8 mouse cellular contexts compared by ENCODE assay signal in the genomic region with DNA sequence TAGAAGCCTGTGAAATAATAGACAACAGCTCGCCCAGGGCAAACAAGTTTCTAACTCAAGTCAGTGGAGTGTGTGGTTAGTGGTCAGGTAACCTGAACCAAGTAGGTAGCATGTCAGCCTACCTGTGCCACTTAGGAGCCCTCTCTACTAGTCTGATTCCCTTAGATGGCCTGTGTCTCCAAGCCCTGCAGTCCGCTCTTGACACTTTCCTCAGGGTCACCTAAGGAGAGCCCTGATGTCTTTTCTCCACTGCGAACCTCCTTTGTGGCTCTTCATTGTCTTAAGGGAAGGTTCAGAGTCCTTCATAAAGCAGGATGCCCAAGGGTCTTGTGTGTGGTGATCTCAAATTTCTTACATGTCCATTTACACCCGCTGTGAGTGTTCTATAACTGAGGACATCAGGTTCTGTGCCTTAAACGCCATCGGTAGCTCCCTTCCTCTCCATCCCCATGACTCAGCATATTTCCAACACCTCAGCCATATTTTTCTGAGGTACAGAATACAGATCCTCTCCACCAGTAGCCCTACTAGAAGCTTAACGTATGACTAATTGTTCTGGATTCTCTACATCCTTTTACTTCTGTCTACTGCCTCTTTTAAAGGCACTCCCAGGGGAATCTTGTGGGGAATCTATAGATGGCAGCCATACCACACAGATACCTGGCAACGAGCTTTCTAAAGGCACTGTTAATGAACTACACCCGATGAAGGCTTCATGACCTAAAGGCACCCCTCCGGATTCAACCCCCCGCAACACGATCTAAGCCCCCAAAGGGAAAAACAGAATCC. TPM values are rescaled to one million over a fixed set of nuclear protein-coding genes. Genes with fewer than 3 reads are reported as not detected.
A peak's percentile ranks its signal among the peaks of the same experiment; 100 is the strongest.
DNase-seq lines count a peak whose midpoint lies in the region; ATAC-seq and TF ChIP-seq lines count a peak whose summit lies in the region.

No protein-coding gene starts in this region.

- TF ChIP-seq CTCF in brain, embryonic 14.5 days (IDR thresholded peaks at IDR 0.05; ENCODE audit: borderline replicate concordance, extremely low read depth, insufficient read depth, insufficient read length): no peak

- no peak for DNase-seq in kidney, adult 8-10 months
- DNase-seq in brain, embryonic 14.5 days (ENCODE audit: low read depth): peak; percentile 36
- DNase-seq in midbrain, embryonic 14.5 days: peak; percentile 57
- no peak for DNase-seq in thymus, postnatal 14 days
- DNase-seq in adrenal gland, adult 18-20 months (ENCODE audit: low spot score in 2 of 2): no peak
- DNase-seq in urinary bladder, postnatal 36 days (ENCODE audit: low spot score in 2 of 2): no peak

- TF ChIP-seq POLR2A in brain, embryonic 14.5 days (IDR thresholded peaks at IDR 0.05; ENCODE audit: borderline replicate concordance, extremely low read depth, insufficient read depth, insufficient read length, poor library complexity, severe bottlenecking): no peak

- H3K27me3 ChIP-seq in kidney, embryonic 16.5 days (ENCODE audit: insufficient read depth, low read length): 0 out of 2 replicates have a peak, but pooled peaks cover 2% of the 10 kb centered on the region
- peaks cover 69% of the 10 kb centered on the region for H3K27me3 ChIP-seq in hindbrain, embryonic 12.5 days
- H3K27me3 ChIP-seq in midbrain, embryonic 14.5 days (ENCODE audit: control insufficient read depth, insufficient read depth, low read length): peaks cover 56% of the 10 kb centered on the region

- peaks cover 51% of the 10 kb centered on the region for H3K4me1 ChIP-seq in kidney, embryonic 16.5 days (ENCODE audit: insufficient read depth, low read length)
- peaks cover 55% of the 10 kb centered on the region for H3K4me1 ChIP-seq in hindbrain, embryonic 12.5 days
- H3K4me1 ChIP-seq in midbrain, embryonic 14.5 days (ENCODE audit: control insufficient read depth, insufficient read depth, low read length): peaks cover 24% of the 10 kb centered on the region

- peak overlapping the region; percentile 85 for H3K9ac ChIP-seq in kidney, embryonic 16.5 days (replicated peaks; ENCODE audit: low read length)
- H3K9ac ChIP-seq in hindbrain, embryonic 12.5 days: peak overlapping the region; percentile 76; the same call in 1 of the 2 replicates
- H3K9ac ChIP-seq in midbrain, embryonic 14.5 days (replicated peaks; ENCODE audit: low read length): no peak overlapping the region

- peak overlapping the region; percentile 98; the same call in 1 of the 2 replicates for H3K27ac ChIP-seq in kidney, embryonic 16.5 days (ENCODE audit: low read length)
- 0 out of 2 replicates have a peak overlapping the region, but pooled peaks have one; percentile 91 for H3K27ac ChIP-seq in hindbrain, embryonic 12.5 days
- no peak overlapping the region for H3K27ac ChIP-seq in midbrain, embryonic 14.5 days (replicated peaks; ENCODE audit: low read depth, low read length)

- WGBS in kidney, embryonic 16.5 days: 24% methylated on average over 12 of the region's 12 CpGs
- 18% methylated on average over 12 of the region's 12 CpGs for WGBS in hindbrain, embryonic 12.5 days
- WGBS in midbrain, embryonic 14.5 days: 20% methylated on average over 12 of the region's 12 CpGs

- peak overlapping the region; percentile 93 for H3K4me3 ChIP-seq in kidney, embryonic 16.5 days (ENCODE audit: low read length)
- peak overlapping the region; percentile 55 for H3K4me3 ChIP-seq in hindbrain, embryonic 12.5 days
- peak overlapping the region; percentile 65 for H3K4me3 ChIP-seq in midbrain, embryonic 14.5 days (replicated peaks; ENCODE audit: low read depth, low read length)

- H3K9me3 ChIP-seq in kidney, embryonic 16.5 days (ENCODE audit: low read length): no peaks in the 10 kb centered on the region
- H3K9me3 ChIP-seq in hindbrain, embryonic 12.5 days (replicated peaks): no peaks in the 10 kb centered on the region
- no peaks in the 10 kb centered on the region for H3K9me3 ChIP-seq in midbrain, embryonic 14.5 days (ENCODE audit: control insufficient read depth, low read length)

- H3K4me2 ChIP-seq in kidney, embryonic 16.5 days (replicated peaks; ENCODE audit: low read depth, low read length): peak overlapping the region; percentile 90
- peak overlapping the region; percentile 95 for H3K4me2 ChIP-seq in hindbrain, embryonic 12.5 days (replicated peaks)
- H3K4me2 ChIP-seq in midbrain, embryonic 14.5 days (ENCODE audit: low read length): peak overlapping the region; percentile 100

- ATAC-seq in kidney, embryonic 16.5 days (ENCODE audit: low FRiP score, low TSS enrichment): no peak
- ATAC-seq in hindbrain, embryonic 12.5 days (ENCODE audit: low FRiP score): no peak
- no peak for ATAC-seq in midbrain, embryonic 14.5 days (ENCODE audit: low FRiP score, low TSS enrichment)

- H3K36me3 ChIP-seq in kidney, embryonic 16.5 days (ENCODE audit: insufficient read depth, low read length): no peaks in the 10 kb centered on the region
- no peaks in the 10 kb centered on the region for H3K36me3 ChIP-seq in hindbrain, embryonic 12.5 days
- no peaks in the 10 kb centered on the region for H3K36me3 ChIP-seq in midbrain, embryonic 14.5 days (ENCODE audit: control insufficient read depth, insufficient read depth, low read length)

RNA-seq across cellular contexts. Expression of gene Hes1, which starts 1.7 kb away (rescaled TPM):
- 45.5 and 45.7 TPM in 2 replicates for polyA plus RNA-seq in kidney, embryonic 16.5 days (2015; fragmentation: Nextera tagmentation; extraction: Ambion mirVana)
- polyA plus RNA-seq in brain, embryonic 14.5 days (2012; rRNA removed): 44.6 and 58.9 TPM in 2 replicates
- 39.5 and 40.3 TPM in 2 replicates for polyA plus RNA-seq in hindbrain, embryonic 12.5 days (2016; fragmentation: Nextera tagmentation; extraction: Ambion mirVana)
- polyA plus RNA-seq in midbrain, embryonic 14.5 days (2014; fragmentation: Nextera tagmentation; extraction: Ambion mirVana): 11.3 and 12.7 TPM in 2 replicates
- total RNA-seq in adrenal gland, adult 18-20 months (2021): 10 to 100 TPM; 21.0 to 31.1 TPM

Comparison
In these comparisons a context has a peak if more than half of its experiments do, and no peak if none do; other contexts are left out.
1. DNase-seq: peak in brain, embryonic 14.5 days (single experiment) and midbrain, embryonic 14.5 days (single experiment); none in kidney, adult 8-10 months (0 of 2), thymus, postnatal 14 days (single experiment), adrenal gland, adult 18-20 months (0 of 2) and urinary bladder, postnatal 36 days (0 of 2).
2. Peak in every context shown above with its lines, with median percentiles within 50 percentile points of each other: H3K4me2 ChIP-seq and H3K4me3 ChIP-seq.